Mouse (Mus musculus) liver, adult (tissue): ENCODE measurements around the gene Slc35f1.
A peak's percentile ranks its signal among the peaks of the same experiment; 100 is the strongest.

Experiments used
- GATA4 ChIP-seq: IDR thresholded peaks from 2 replicates; pipeline ENCODE4 v1.6.1; 2014; ENCODE audit warnings: mild to moderate bottlenecking, low read length; ENCODE audit not compliant: insufficient replicate concordance

Slc35f1 gene

DNA sequence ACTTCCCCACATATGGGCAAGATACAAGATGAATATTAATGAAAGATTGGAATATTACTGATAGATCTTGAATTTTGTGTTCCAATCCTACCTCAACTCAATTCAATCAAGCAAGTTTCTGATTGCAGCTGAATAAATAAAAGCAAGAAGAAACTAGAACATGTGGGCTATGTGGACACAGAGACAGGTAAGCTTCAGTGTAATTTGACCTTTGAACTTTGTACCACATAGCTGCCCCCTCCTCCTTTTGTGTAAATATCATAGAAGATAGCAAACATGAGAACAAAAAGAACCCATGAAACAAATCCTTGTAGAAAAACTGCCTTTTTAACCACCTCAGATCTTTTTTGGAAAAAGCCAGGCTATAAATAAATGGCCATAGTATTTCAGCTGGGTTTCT, 180.8 kb downstream of the Slc35f1 start:
- peak; percentile 30; the same call in 1 of the 2 replicates for TF ChIP-seq GATA4

DNA sequence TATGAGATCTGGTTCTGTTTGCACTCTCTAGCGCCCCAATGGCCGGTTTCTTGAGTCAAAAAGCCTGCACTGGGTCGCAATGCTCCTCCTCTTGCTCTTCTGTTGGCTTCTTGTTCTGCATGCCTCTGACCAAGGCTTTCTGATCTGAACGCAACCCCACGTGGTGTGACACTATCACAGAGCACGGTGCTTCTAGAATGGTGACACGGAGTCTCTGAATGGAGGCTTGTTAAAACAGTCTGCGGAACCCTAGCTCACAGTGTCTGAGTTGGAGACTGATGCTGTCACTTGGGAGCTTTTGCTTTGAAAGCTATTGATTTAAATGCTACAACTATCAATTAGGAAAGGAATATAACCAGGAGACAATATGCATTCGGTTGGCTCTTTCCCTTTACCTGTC, 183.8 kb downstream of the Slc35f1 start:
- TF ChIP-seq GATA4: no peak

GRCm38 (mm10) chr10:52874712-52875111, 184.4 kb downstream of the Slc35f1 start:
- no peak for TF ChIP-seq GATA4

DNA sequence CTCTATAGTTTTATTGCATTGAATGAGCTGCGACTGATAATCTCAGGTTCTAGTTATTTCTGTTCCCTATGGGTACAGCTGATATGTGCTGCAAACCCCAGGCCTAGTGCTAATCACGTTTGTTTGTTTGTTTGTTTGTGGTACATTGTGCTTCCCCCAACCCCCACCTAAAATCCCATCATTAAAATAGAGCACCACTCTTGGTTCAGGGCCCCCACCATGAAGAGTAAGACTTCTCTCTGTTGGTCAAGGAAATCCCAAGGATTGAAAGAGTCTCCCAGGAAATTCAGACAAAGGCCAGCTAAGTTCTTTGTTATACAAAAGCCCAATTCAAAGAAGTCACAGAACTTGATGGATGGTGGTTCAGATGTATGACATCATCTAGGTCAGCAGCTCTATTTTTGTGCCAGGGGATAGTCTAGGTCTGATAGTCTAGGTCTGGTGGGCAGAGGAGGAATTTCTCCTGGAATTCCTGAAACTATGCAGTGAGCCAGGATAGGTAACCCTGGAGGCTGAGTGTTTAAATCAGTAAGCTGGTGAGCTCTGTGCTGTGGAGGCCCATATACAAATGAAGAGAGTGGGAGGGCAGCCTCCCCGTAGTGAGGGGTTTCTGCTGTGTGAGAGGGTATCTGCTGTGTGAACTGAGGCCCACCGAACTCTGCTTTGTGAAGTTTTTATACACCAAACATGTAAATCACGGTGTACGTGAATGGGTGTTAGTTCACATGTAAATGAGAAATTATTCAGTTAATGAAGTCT, 187.1 kb downstream of the Slc35f1 start:
- no peak for TF ChIP-seq GATA4

- no peak for TF ChIP-seq GATA4
Measured at GRCm38 (mm10) chr10:52878093-52878801, 187.9 kb downstream of the Slc35f1 start.

- no peak for TF ChIP-seq GATA4
Measured at GRCm38 (mm10) chr10:52904914-52905313, 214.6 kb downstream of the Slc35f1 start.

- no peak for TF ChIP-seq GATA4
Measured at GRCm38 (mm10) chr10:52911762-52912161, 221.4 kb downstream of the Slc35f1 start.

- TF ChIP-seq GATA4: no peak
Measured at GRCm38 (mm10) chr10:52918715-52919114, 228.4 kb downstream of the Slc35f1 start.

DNA sequence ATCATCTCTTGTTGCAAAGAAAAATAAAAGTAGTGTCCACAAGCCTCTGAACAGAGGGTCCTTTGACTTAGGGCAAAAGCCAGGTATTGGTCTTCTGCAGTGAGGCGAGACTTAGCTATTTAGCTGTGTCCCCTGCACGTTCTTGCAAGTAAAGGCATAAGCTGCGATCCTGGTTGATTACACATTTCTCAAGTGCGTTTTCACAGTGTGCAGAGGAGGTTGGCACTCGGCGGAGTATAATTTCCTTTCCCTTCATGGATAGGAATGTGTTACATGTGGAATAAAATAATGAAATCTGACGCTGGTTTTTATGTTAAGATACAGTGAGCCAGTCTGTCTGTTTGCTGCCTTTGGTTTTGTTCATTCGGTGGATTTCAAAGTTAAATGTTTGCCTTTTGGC, 232.8 kb downstream of the Slc35f1 start:
- TF ChIP-seq GATA4: no peak

- no peak for TF ChIP-seq GATA4
Measured at GRCm38 (mm10) chr10:52926330-52926729, 236.0 kb downstream of the Slc35f1 start.

GRCm38 (mm10) chr10:52932159-52932558, 241.8 kb downstream of the Slc35f1 start:
- TF ChIP-seq GATA4: no peak

- TF ChIP-seq GATA4: no peak
Measured at GRCm38 (mm10) chr10:52934615-52935014, 244.3 kb downstream of the Slc35f1 start.

DNA sequence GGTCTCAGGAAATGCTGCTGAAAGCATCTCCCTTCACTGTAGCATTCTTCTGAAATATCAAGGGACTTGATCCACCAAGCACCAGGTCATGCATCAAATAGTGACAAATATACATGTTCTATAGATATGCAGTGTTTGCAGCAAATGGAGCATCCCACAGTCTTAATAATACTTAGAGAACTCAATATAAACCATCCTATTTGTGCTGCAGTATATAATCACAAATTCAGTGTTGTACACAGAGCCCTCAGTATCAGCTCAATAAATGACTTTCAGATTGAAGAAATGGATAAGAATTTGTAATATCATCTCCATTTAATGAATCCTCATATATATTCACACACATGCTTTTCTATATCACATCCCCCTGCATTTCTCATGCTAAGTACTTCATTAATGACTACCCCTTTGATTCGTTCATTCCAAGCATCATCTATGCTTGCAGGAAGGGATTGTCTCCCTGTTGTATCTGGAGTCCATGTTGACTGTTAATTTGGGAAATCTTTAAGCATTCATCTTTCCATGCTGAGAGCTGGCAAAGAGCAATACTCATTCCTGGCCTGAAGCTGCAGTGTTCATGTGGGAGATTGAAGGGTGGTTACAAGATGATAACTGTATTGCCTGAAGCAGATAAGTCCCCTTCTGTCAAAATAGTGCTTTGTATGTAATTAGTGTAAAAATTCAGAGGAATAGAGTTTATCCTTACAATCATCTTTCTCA, 249.9 kb downstream of the Slc35f1 start:
- TF ChIP-seq GATA4: no peak

- TF ChIP-seq GATA4: no peak
Measured at GRCm38 (mm10) chr10:52940831-52941216, 250.5 kb downstream of the Slc35f1 start.

- TF ChIP-seq GATA4: no peak
Measured at GRCm38 (mm10) chr10:52952581-52952980, 262.2 kb downstream of the Slc35f1 start.

DNA sequence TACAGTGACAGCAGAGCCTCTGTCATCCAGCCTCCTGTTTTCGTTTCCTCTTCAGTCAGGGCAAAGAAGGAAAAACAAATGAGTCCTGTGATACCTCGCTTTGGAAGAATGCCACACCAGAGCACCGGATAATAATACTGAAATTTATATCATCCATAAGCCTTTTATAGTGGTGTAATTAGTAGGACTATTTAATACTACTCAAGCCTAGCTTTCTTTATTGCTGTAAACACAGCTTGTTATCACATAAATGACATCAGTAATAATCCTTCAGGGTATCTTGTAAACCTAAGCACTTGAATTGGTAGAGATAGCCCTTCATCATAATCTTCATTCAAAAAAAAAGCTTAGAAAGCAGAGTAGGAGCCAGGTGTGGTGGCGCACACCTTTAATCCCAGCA, 266.4 kb downstream of the Slc35f1 start:
- no peak for TF ChIP-seq GATA4
